15 mouse cellular contexts compared by ENCODE assay signal in the genomic region with DNA sequence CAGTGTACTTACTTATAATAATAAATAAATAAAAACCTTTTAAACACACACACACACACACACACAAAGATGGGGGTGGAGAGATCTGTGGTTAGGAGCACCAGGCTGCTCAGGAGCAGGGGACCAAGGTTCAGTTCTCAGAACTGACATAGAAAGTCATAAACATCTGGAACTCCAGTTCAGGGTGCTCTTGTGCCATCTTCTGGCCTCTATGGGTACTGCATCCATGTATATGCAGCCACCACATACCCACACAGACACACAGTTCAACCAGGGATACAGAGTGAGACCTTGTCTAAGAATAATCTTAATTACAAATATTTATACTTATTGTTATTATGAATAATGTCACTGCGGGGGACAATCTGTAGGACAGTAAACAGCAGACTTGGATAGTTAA. TPM values are rescaled to one million over a fixed set of nuclear protein-coding genes. Genes with fewer than 3 reads are reported as not detected.
DNase-seq lines count a peak whose midpoint lies in the region; ATAC-seq and TF ChIP-seq lines count a peak whose summit lies in the region.
"Had no signal": no experiment of that assay in that cellular context is flagged by ENCODE, and none has a peak within 500 bp of the region (broad histone marks: within the 10 kb centered on the region; RNA-seq: fewer than 3 reads in every experiment).

No protein-coding gene starts in this region.

- WGBS in hindbrain, postnatal 0 days, result 90% methylated on average over 1 of the region's 1 CpGs
- WGBS in hindbrain, embryonic 14.5 days, result 81% methylated on average over 1 of the region's 1 CpGs

- peak; percentile 55 for TF ChIP-seq CTCF in hindbrain, postnatal 0 days (IDR thresholded peaks at IDR 0.05; ENCODE audit: low read depth)
- TF ChIP-seq CTCF in E14TG2a.4 (conservative IDR thresholded peaks at IDR 0.05; ENCODE audit: low read length), result peak; percentile 64
- 0 out of 2 replicates have a peak, but pooled peaks have one; percentile 19 for TF ChIP-seq CTCF in cortical plate, adult 2 months (IDR thresholded peaks at IDR 0.05; ENCODE audit: extremely low read depth, insufficient read depth, low read length)

- no peaks in the 10 kb centered on the region for H3K36me3 ChIP-seq in hindbrain, postnatal 0 days (ENCODE audit: insufficient read depth, low read length)
- no peaks in the 10 kb centered on the region for H3K36me3 ChIP-seq in hindbrain, embryonic 14.5 days (replicated peaks; ENCODE audit: control insufficient read depth, insufficient read depth)
- H3K36me3 ChIP-seq in E14TG2a.4 (ENCODE audit: insufficient read depth, low read length), result no peaks in the 10 kb centered on the region
- H3K36me3 ChIP-seq: embryonic facial prominence, embryonic 12.5 days had no signal

- ATAC-seq in hindbrain, postnatal 0 days, result no peak
- no peak for ATAC-seq in hindbrain, embryonic 14.5 days (ENCODE audit: low FRiP score)
- ATAC-seq: midbrain, embryonic 16.5 days had no signal

- H3K27me3 ChIP-seq in hindbrain, postnatal 0 days (ENCODE audit: insufficient read depth, low read length), result no peaks in the 10 kb centered on the region
- H3K27me3 ChIP-seq in hindbrain, embryonic 14.5 days (ENCODE audit: control insufficient read depth, insufficient read depth, low read length), result no peaks in the 10 kb centered on the region
- peaks cover 30% of the 10 kb centered on the region for H3K27me3 ChIP-seq in E14TG2a.4 (ENCODE audit: insufficient read depth, low read length)
- H3K27me3 ChIP-seq: embryonic facial prominence, embryonic 12.5 days had no signal

- no peak for DNase-seq in hindbrain, postnatal 0 days (ENCODE audit: low spot score)
- no peak for DNase-seq in hindbrain, embryonic 14.5 days (ENCODE audit: low spot score)
- peak; percentile 54 for DNase-seq in 3T3-L1 (ENCODE audit: low read depth, low spot score)
- no peak for DNase-seq in kidney, postnatal 4 days
- DNase-seq in adrenal gland, postnatal 14 days, result no peak
- DNase-seq: adrenal gland, adult 2 months; cerebellum, adult 18-20 months; heart, postnatal 10 days; kidney, adult 11 months had no signal

- H3K27ac ChIP-seq in hindbrain, postnatal 0 days, result no peak overlapping the region
- H3K27ac ChIP-seq in hindbrain, embryonic 14.5 days, result no peak overlapping the region
- no peak overlapping the region for H3K27ac ChIP-seq in cortical plate, adult 2 months (ENCODE audit: insufficient read depth, low read length)
- H3K27ac ChIP-seq: embryonic facial prominence, embryonic 12.5 days had no signal

- H3K9me3 ChIP-seq in hindbrain, postnatal 0 days (ENCODE audit: low read length), result no peaks in the 10 kb centered on the region
- no peaks in the 10 kb centered on the region for H3K9me3 ChIP-seq in hindbrain, embryonic 14.5 days (ENCODE audit: control insufficient read depth, low read length)
- H3K9me3 ChIP-seq in E14TG2a.4 (ENCODE audit: low read length), result no peaks in the 10 kb centered on the region
- H3K9me3 ChIP-seq: embryonic facial prominence, embryonic 12.5 days had no signal

- no peak overlapping the region for H3K4me2 ChIP-seq in hindbrain, postnatal 0 days (ENCODE audit: low read depth, low read length)
- no peak overlapping the region for H3K4me2 ChIP-seq in hindbrain, embryonic 14.5 days (replicated peaks)
- H3K4me2 ChIP-seq: embryonic facial prominence, embryonic 12.5 days had no signal

- no peak overlapping the region for H3K4me3 ChIP-seq in hindbrain, postnatal 0 days (ENCODE audit: low read length)
- no peak overlapping the region for H3K4me3 ChIP-seq in hindbrain, embryonic 14.5 days (replicated peaks; ENCODE audit: low read length)
- H3K4me3 ChIP-seq in E14TG2a.4 (replicated peaks; ENCODE audit: low read length), result no peak overlapping the region
- no peak overlapping the region for H3K4me3 ChIP-seq in cortical plate, adult 2 months (ENCODE audit: insufficient read depth, low read length)
- H3K4me3 ChIP-seq: embryonic facial prominence, embryonic 12.5 days had no signal

- no peak for TF ChIP-seq POLR2A in cortical plate, adult 2 months (IDR thresholded peaks at IDR 0.05; ENCODE audit: extremely low read depth, insufficient read depth, low read length)

- no peaks in the 10 kb centered on the region for H3K4me1 ChIP-seq in hindbrain, postnatal 0 days (ENCODE audit: insufficient read depth, low read length)
- H3K4me1 ChIP-seq in hindbrain, embryonic 14.5 days (replicated peaks; ENCODE audit: control insufficient read depth, insufficient read depth, low read length), result no peaks in the 10 kb centered on the region
- H3K4me1 ChIP-seq in E14TG2a.4 (replicated peaks; ENCODE audit: low read depth, low read length), result peaks cover 5% of the 10 kb centered on the region; the same call in 1 of the 2 replicates
- H3K4me1 ChIP-seq in cortical plate, adult 2 months (ENCODE audit: control insufficient read depth, insufficient read depth, low read length), result no peaks in the 10 kb centered on the region
- H3K4me1 ChIP-seq: embryonic facial prominence, embryonic 12.5 days had no signal

- no peak overlapping the region for H3K9ac ChIP-seq in hindbrain, postnatal 0 days (replicated peaks; ENCODE audit: low read length)
- no peak overlapping the region for H3K9ac ChIP-seq in hindbrain, embryonic 14.5 days
- H3K9ac ChIP-seq: embryonic facial prominence, embryonic 12.5 days had no signal

RNA-seq across cellular contexts. Expression of a gene that starts 26.9 kb away (rescaled TPM):
- 44.3 and 50.7 TPM in 2 replicates for total RNA-seq in hindbrain, postnatal 0 days (2014; rRNA removed)
- 35.2 and 39.4 TPM in 2 replicates for polyA plus RNA-seq in hindbrain, postnatal 0 days (2015; fragmentation: Nextera tagmentation; extraction: Ambion mirVana)
- 28.6 and 33.7 TPM in 2 replicates for polyA plus RNA-seq in hindbrain, embryonic 14.5 days (2014; fragmentation: Nextera tagmentation; extraction: Ambion mirVana)
- 256 and 278 TPM in 2 replicates for polyA plus RNA-seq in cortical plate, adult 2 months (2012; rRNA removed)
- 2.7 and 3.0 TPM in 2 replicates for total RNA-seq in adrenal gland, postnatal 14 days (2021)
- total RNA-seq: granulocyte monocyte progenitor cell, adult 5-6 weeks; heart, postnatal 10 days; neutrophil, adult 5-6 weeks had no signal
